Mouse (Mus musculus) ovary, adult 18-20 months (tissue): Measurements from ENCODE around the gene Cdc42bpb.

Experiments used
- DNase-seq: peaks from one replicate; pipeline ENCODE4 v3.0.0; 2022; ENCODE audit warnings: low spot score, mixed read lengths

The Cdc42bpb gene

DNA sequence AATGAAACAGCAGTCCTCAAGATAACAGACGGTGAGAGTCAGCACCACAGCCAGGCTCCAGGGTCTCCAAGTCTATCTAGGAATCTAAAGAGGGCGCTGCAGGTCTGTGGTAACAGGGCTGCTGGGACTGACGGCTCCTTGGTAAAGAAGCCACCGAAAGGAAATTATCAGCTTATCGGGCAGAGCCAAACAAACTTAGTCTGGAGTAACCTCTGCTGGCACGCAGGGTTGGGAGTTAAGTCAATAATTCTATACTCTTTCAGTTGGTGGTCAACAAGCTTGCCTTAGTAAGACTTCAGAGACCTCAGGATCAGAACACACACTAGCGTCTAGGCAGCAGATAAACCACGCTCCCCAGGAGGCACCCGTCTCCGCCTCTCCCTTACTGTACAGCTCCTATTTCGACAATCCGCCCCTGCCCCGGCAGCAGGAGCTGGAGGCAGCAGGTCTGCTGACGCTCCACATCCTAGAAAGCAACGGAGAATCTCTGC, 39.6 kb downstream of the Cdc42bpb start:
- no peak for DNase-seq

- DNase-seq, result no peak
Observed at GRCm38 (mm10) chr12:111333020-111333605, 44.4 kb downstream of the Cdc42bpb start.

GRCm38 (mm10) chr12:111332443-111332842, 45.1 kb downstream of the Cdc42bpb start:
- DNase-seq, result no peak

GRCm38 (mm10) chr12:111331573-111331972, 45.9 kb downstream of the Cdc42bpb start:
- DNase-seq, result no peak

GRCm38 (mm10) chr12:111329281-111329680, 48.2 kb downstream of the Cdc42bpb start:
- DNase-seq, result no peak

- DNase-seq, result no peak
Observed at GRCm38 (mm10) chr12:111328360-111328759, 49.2 kb downstream of the Cdc42bpb start.

- no peak for DNase-seq
Observed at GRCm38 (mm10) chr12:111325744-111326424, 51.6 kb downstream of the Cdc42bpb start.

DNA sequence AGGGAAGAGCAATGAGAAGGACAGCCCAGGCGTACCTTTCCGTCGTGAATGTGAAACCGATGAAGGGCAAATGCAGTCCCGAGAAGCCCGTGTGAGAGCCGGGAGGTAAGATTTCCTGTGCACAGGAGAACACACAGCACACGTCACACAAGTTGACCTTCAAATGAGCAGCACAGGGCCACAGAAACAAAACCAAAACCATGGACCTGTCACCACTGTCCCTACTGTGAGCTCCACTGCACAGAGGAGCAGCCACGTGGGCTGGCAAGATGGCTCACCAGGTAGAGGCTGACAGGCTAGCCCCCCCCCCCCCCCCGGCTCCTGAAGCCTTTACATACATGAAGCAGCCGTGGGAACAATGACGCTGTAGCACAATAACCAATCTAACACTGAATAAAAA, 52.6 kb downstream of the Cdc42bpb start:
- DNase-seq, result no peak

- DNase-seq, result no peak
Observed at GRCm38 (mm10) chr12:111324536-111324935, 53.0 kb downstream of the Cdc42bpb start.

DNA sequence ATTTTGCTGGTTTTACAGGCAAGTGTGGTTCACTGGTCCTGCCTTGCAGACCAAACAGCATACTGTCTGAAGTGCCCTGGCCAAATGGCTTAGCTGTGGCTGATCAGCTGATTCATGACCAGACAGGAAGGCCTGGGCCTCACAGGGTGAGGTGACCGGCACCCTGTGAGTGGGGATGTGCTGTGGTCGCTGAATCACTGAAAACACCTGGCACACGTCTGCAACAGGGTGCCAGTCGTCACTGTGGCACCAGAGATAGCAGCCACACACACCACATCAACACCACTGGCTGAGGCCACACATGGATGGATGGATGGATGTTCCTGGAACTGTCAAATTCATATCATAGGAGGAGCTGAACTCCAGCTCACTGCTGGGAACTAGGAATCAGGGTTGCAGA, 54.1 kb downstream of the Cdc42bpb start:
- no peak for DNase-seq

- DNase-seq, result no peak
Observed at GRCm38 (mm10) chr12:111321832-111322231, 55.7 kb downstream of the Cdc42bpb start.

- DNase-seq, result no peak
Observed at GRCm38 (mm10) chr12:111320549-111320948, 57.0 kb downstream of the Cdc42bpb start.

- no peak for DNase-seq
Observed at GRCm38 (mm10) chr12:111317694-111318093, 59.8 kb downstream of the Cdc42bpb start.

DNA sequence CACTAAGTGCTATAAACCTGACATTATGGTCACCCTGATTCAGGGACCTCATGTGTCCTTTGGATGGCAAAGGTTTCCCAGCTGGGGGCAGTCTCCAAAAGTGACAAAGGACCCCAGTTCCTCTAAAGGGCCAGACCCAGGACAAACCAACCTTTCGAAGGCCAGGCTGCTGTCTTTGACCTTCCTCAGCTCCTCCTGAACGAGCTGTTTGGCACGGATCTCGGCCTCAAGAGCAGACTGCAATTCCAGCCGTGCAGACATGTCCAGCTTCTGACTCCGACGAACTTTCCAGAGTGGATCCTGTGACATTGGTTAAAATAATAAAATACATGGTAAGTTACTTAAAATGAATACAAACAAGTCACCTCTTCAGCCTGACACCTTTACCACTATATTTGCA, 63.2 kb downstream of the Cdc42bpb start:
- no peak for DNase-seq

DNA sequence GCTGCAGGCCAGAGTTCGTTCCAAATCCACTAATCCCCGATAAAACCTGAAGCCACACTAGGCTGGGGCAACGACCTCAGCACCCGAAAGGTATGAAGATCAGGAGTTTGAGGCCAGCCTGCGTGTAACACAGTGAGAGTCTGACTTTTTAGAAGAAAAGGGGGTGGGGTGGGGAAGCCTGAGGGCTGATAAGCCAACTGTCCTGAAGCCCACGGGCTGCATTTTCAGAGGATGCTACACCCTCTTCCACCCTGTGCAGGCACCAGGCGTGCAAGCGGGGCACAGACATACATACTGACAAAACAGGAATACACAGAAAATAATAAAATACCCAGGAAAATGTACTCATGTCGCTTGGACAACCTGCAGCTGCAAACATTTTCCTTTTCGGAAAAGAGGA, 65.7 kb downstream of the Cdc42bpb start:
- no peak for DNase-seq

- DNase-seq, result no peak
Observed at GRCm38 (mm10) chr12:111309931-111310330, 67.6 kb downstream of the Cdc42bpb start.

GRCm38 (mm10) chr12:111309256-111309655, 68.3 kb downstream of the Cdc42bpb start:
- DNase-seq, result no peak

GRCm38 (mm10) chr12:111306821-111307220, 70.7 kb downstream of the Cdc42bpb start:
- DNase-seq, result no peak

- no peak for DNase-seq
Observed at GRCm38 (mm10) chr12:111303702-111304337, 73.7 kb downstream of the Cdc42bpb start.

DNA sequence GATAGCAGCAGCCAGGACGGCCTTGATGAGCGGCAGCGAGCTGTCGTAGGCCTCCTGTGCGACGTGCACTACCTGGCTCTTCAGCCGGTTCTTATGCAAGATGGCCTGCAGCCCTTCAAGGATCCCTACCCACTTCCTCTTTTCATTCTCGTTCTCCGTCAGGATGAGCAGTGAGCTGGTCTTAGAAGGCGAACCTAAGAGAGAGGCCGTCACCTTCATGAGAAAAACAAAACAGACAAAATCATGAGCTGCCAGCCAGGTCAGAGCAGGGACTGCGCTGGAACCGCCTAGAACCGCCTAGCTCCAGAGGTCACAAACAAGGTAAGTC, 75.5 kb downstream of the Cdc42bpb start:
- no peak for DNase-seq

DNA sequence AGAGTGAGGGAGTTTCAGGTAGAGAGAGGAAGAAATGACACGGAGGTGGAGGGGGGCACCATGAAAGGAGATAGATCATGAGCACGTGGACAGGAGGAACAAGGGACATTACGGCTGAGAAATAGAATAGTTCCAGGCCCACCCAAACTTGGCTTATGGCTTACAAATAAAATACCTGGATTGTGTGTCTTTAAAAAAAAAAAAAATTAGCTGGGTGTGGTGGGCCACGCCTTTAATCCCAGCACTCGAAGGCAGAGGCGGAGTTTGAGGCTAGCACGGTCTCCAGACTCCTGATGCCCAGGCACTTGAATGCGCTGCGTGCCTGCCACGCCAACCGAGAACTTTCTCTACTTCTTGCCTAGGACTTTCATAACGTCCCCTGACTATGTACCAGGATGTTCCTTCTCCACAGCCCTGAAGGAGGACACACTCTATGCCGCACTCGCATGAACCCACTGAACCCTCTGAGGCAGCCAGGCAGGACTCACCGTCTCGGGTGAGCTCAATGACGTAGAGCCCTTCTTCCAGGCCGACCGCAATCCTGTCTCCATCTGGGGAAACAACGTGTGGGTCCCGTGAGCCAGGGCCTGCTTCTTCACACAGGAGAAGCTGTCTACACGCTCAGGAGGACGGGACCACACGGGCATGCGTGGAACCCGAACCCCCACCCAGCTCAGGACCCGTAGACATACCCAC, 76.0 kb downstream of the Cdc42bpb start:
- DNase-seq, result no peak

DNA sequence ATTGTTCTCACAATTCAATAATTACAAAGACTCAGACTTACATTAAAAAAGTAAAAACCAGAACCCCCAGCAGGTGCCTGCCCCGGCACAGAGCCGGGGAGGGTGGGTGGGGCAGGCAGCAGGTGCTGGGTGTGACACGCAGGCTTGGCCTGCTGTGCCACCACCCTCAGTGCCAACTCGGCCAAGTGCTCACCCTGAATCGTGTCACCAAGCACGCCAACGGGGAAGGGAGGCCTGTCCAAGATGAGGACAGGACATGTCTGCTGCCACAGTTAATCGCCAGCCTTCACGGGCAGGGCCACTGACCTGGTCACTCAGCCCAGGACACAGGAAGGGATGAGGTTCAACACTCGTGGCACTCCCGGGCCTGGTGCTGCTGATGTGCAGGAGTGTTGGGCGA, 84.5 kb downstream of the Cdc42bpb start:
- DNase-seq, result no peak

DNA sequence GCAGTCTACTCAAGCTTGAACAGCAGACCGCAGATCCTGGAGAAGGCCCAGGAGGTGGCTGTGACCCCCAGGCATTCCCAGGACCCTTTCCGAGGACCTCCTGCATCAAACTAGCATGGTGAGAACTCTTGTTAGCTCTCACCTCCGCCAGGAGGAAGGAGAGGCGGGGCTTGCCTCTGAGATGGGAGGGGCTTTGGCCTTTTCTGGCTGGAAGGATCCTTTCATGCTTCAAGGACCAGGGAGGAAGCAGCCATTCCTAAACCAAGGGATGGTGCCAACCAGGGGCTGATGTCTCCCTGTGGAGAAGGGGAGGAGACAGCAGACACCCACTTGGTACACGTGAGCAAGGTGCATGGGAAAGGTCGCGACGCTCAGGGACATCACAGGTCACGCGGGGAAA, 93.0 kb downstream of the Cdc42bpb start:
- DNase-seq, result no peak
